Mouse (Mus musculus) limb, embryonic 14.5 days (tissue): ENCODE data around the gene Gpr61. TPM values are rescaled to one million over a fixed set of nuclear protein-coding genes. Genes with fewer than 3 reads are reported as not detected.

ENCODE experiments used
- ATAC-seq: fragments of 200-750 bp; cut with Nextera tagmentation; 2 replicates; pipeline ENCODE4 v1.8.0; 2017; ENCODE audit warnings: low read depth, moderate number of reproducible peaks, moderate TSS enrichment; ENCODE audit not compliant: low FRiP score
- DNase-seq: peaks from one replicate; pipeline ENCODE4 v3.0.0-alpha.2; 2015; ENCODE audit warnings: low spot score
- H3K27ac ChIP-seq: fragments of 300-500 bp; sonication (generic); replicated peaks from 2 replicates; pipeline ENCODE4 v1.5.1; 2014; ENCODE audit warnings: low read depth, mild to moderate bottlenecking, low read length, moderate library complexity, mixed read lengths
- H3K27me3 ChIP-seq: fragments of 300-500 bp; sonication (generic); 2 replicates; pipeline ENCODE4 v1.6.1; 2014; ENCODE audit warnings: low read length, mixed read lengths; ENCODE audit not compliant: control insufficient read depth, insufficient read depth
- H3K36me3 ChIP-seq: fragments of 300-500 bp; sonication (generic); 2 replicates; pipeline ENCODE4 v1.6.1; 2014; ENCODE audit warnings: mild to moderate bottlenecking, low read length, moderate library complexity, mixed read lengths; ENCODE audit not compliant: control insufficient read depth, insufficient read depth
- H3K4me1 ChIP-seq: fragments of 300-500 bp; sonication (generic); 2 replicates; pipeline ENCODE4 v1.6.1; 2014; ENCODE audit warnings: antibody characterized with exemption, low read length, mixed read lengths; ENCODE audit not compliant: control insufficient read depth, insufficient read depth
- H3K4me2 ChIP-seq: fragments of 300-500 bp; sonication (generic); replicated peaks from 2 replicates; pipeline ENCODE4 v1.6.1; 2014; ENCODE audit warnings: low read depth, mild to moderate bottlenecking, low read length, moderate library complexity; ENCODE audit not compliant: severe bottlenecking
- H3K4me3 ChIP-seq: fragments of 300-500 bp; sonication (generic); replicated peaks from 2 replicates; pipeline ENCODE4 v1.5.1; 2014; ENCODE audit warnings: low read length
- H3K9ac ChIP-seq: fragments of 300-500 bp; sonication (generic); 2 replicates; pipeline ENCODE4 v1.6.1; 2014; ENCODE audit warnings: mild to moderate bottlenecking, low read depth, low read length, moderate library complexity; ENCODE audit not compliant: severe bottlenecking
- H3K9me3 ChIP-seq: fragments of 300-500 bp; sonication (generic); 2 replicates; pipeline ENCODE4 v1.6.1; 2016; ENCODE audit warnings: low read length; ENCODE audit not compliant: control insufficient read depth
- POLR2A ChIP-seq: fragments of 200-500 bp; IDR thresholded peaks from 2 replicates; pipeline ENCODE4 v1.8.0; 2012; ENCODE audit warnings: inconsistent platforms, mild to moderate bottlenecking, moderate library complexity, borderline replicate concordance; ENCODE audit not compliant: insufficient read depth, insufficient read length; ENCODE audit errors: extremely low read depth
- WGBS: fragments of 180-500 bp; shearing (Covaris S2); extraction: QIAGEN DNeasy Blood & Tissue Kit; methylation state at CpG from one replicate; pipeline ENCODE4 v1.1.7; 2014; 5-methylcytosine and 5-hydroxymethylcytosine counted together
- polyA plus RNA-seq, 2 experiments: library from polyadenylated mRNA; depleted of rRNA in 1 of 2; stranded (reverse) in 1 of 2; unstranded in 1 of 2; fragments of >200 nt; fragmentation: Nextera tagmentation in 1 of 2; extraction: Ambion mirVana in 1 of 2; gene quantifications; 2 replicates each; pipeline versions ENCODE4 v1.2.1 to v1.2.3; 2012 to 2014

Gene Gpr61
- polyA plus RNA-seq, 2 experiments: 0.10 to 0.26 TPM

DNA sequence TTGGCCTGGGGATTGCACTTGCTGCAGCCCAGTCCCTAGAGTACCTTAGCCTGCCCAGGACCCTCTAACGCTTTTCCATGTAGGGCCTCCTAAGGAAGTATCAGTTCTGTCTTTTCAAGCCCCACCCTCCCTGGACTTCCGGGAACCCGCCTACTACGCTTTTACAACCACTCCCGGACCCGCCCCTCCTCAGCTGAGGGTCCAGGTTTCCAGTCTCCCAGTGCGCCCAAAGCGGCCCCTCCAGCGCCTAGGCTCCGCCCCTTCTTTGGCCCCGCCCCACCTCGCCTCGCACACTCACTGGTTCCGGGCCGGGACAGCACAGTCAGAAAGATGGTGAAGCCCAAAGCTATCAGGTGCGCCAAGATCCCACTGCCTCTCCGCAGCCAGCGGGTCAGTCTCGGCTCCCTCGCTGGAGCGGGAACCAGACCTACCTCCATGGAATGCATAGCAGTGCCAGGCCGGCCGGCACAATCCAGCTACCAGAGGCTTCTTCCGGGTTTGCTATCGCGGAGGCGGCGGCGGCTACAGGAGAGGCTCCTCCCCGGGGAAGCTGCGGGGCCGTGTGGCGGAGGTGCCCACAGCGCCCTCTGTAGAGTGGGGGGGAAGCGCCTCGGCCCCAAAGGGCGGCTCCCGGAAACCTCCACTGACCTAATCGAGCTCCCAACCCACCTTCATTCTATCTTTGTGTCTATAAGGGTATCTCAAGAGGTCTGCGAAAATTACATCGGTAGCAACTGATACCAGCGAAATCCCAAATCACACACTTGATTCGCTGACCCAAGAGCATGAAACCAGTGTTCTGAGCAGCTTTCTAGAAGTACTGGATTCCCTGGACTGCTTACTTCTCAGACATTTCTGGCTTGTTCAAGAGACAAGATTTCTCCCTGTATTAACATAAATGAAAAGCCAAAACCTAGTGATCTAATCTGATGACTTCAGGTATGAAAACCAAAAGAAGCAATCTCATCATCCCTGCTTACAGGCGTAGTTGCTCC is 45.9 kb upstream of the Gpr61 start, which contains the start of gene Cyb561d1:
Gene Cyb561d1 (minus strand): TSS at position 884 of the 995 bp plus-strand sequence.
- H3K4me3 ChIP-seq: peak within 1 kb of the TSS; percentile 60
- TF ChIP-seq POLR2A: no peak
- H3K9me3 ChIP-seq: no peaks in the 10 kb centered on the region
- whole genome bisulfite sequencing: 2% methylated on average over 44 of the region's 44 CpGs
- H3K27ac ChIP-seq: peak within 1 kb of the TSS; percentile 58; the same call in 1 of the 2 replicates
- H3K4me1 ChIP-seq: peaks cover 27% of the 10 kb centered on the region
- H3K27me3 ChIP-seq: no peaks in the 10 kb centered on the region
- H3K36me3 ChIP-seq: peaks cover 37% of the 10 kb centered on the region
- peak within 1 kb of the TSS; percentile 59 for H3K9ac ChIP-seq
- ATAC-seq (peak; percentile 91), DNase-seq (peak; percentile 90)
- H3K4me2 ChIP-seq: peak within 1 kb of the TSS; percentile 76

DNA sequence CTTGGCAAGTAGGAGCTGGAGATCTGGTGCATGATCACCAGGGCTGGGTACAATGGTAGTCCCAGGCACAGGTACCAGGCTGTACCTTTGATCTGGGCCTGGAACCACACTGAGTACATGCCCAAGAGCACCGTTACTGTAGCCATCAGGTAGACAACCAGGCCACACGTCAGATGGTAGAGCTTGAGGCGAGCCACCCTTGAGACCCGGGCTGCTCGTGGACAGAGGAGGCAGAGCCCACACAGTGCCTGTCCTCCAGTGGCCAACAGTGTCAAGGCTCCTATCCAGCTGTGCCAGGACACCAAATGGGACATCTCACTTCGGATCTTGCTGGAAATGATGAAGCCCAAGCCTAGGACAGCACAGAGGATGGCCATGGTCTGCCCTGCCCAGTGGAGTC is 44.5 kb upstream of the Gpr61 start:
- 94% methylated on average over 6 of the region's 6 CpGs for WGBS
- TF ChIP-seq POLR2A: no peak

DNA sequence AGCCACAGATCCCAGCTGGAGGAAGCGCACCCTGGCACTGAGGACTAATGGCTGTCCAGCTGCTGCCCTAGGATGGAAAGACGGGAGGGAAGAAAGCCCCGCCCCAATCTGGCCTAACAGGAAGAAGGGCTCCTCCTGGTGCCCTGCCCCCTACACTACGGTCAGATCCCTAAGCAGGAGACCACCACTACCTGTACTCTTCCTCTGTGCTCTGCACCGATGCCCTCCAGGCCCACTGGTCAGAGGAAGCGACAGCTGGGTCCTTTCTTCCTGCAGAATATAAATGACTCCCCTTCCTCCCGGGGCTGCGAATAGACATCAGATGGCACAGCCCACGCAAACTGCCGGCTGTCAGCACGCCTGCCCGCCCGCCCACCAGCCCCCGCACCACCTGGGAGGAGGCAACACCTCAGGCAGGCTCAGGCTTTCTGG is 42.4 kb upstream of the Gpr61 start:
- H3K4me1 ChIP-seq: peaks cover 24% of the 10 kb centered on the region
- 0 out of 2 replicates have a peak overlapping the region, but pooled peaks have one; percentile 10 for H3K4me2 ChIP-seq
- 12% methylated on average over 12 of the region's 14 CpGs for WGBS
- DNase-seq (no peak), ATAC-seq (0 out of 2 replicates have a peak, but pooled peaks have one; percentile 27)
- H3K27me3 ChIP-seq: no peaks in the 10 kb centered on the region
- no peak overlapping the region for H3K4me3 ChIP-seq
- no peak overlapping the region for H3K27ac ChIP-seq
- TF ChIP-seq POLR2A: no peak
- H3K9me3 ChIP-seq: no peaks in the 10 kb centered on the region
- peaks cover 4% of the 10 kb centered on the region; the same call in 1 of the 2 replicates for H3K36me3 ChIP-seq
- peak overlapping the region; percentile 22; the same call in 1 of the 2 replicates for H3K9ac ChIP-seq

More for the DNA sequence above, 44.5 kb upstream of the Gpr61 start:
- no peak overlapping the region for H3K9ac ChIP-seq
- H3K27ac ChIP-seq: no peak overlapping the region
- no peak overlapping the region for H3K4me2 ChIP-seq
- ATAC-seq (no peak), DNase-seq (no peak)
- no peak overlapping the region for H3K4me3 ChIP-seq
- no peaks in the 10 kb centered on the region for H3K27me3 ChIP-seq
- peaks cover 24% of the 10 kb centered on the region for H3K36me3 ChIP-seq
- peaks cover 27% of the 10 kb centered on the region for H3K4me1 ChIP-seq
- H3K9me3 ChIP-seq: no peaks in the 10 kb centered on the region

DNA sequence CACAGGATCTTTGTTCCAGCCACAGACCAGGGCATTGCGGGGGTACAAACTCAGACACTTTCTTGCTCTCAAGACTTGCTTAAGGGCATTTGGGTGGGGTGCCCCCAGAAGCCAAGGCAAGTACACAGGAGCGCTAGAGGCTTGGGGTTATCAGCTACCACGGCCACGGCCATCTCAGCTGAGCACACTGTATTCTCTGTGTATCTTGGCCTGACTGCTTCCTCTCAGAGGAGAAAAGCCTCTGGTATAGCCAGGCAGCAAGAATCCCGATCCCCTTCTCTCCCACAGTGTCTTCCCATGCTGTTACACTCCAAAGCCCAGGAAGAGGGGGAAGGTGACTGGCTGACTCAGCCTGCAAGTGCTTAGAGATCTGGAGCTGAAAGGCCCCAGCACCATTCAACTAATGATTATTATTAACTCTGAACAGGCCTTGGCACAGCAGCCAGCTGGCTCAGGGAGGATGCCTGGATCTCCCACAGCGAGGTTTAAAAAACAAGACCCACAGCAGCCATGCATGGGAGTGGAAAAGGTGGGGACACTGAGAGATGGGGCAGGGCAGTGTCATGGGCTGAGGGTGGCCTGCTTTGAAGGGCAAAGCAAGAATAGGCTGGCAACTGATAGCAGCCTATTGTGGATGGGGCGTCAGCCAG is 41.4 kb upstream of the Gpr61 start:
- no peak overlapping the region for H3K4me2 ChIP-seq
- no peak overlapping the region for H3K9ac ChIP-seq
- no peak overlapping the region for H3K4me3 ChIP-seq
- no peaks in the 10 kb centered on the region for H3K9me3 ChIP-seq
- H3K27me3 ChIP-seq: no peaks in the 10 kb centered on the region
- no peak for TF ChIP-seq POLR2A
- 63% methylated on average over 7 of the region's 7 CpGs for WGBS
- no peak overlapping the region for H3K27ac ChIP-seq
- ATAC-seq (no peak), DNase-seq (no peak)
- peaks cover 20% of the 10 kb centered on the region for H3K4me1 ChIP-seq
- H3K36me3 ChIP-seq: no peaks in the 10 kb centered on the region

DNA sequence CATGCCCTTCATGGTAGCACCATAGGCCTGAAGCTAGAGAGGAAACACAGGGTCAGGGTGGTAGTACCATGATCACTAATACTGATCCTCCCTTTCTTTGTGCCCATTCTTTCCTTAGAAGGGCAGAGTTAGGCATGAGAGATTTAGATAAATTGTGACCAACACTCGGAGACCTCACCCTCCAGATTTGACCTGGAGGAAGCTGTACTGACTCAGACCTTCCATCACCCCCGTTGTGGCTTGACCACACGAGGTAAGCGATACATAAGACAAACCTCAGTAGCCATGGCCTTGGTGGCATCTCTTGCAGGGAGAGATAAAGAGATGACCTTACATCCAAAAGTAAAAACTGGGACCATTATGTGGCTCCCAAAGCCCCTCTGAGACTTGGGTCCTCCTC is 40.6 kb upstream of the Gpr61 start:
- Histone ChIP-seq H3K36me3 (no peaks in the 10 kb centered on the region), H3K9me3 (no peaks in the 10 kb centered on the region), H3K4me3 (no peak overlapping the region), H3K4me2 (no peak overlapping the region), H3K27me3 (no peaks in the 10 kb centered on the region), H3K4me1 (peaks cover 16% of the 10 kb centered on the region), H3K9ac (no peak overlapping the region), H3K27ac (no peak overlapping the region)
- no peak for ATAC-seq
- no peak for DNase-seq
- 78% methylated on average over 4 of the region's 4 CpGs for WGBS
- no peak for TF ChIP-seq POLR2A
